Mouse (Mus musculus) kidney, embryonic 15.5 days (tissue): ENCODE measurements around the gene Slc5a4a. TPM values are rescaled to one million over a fixed set of nuclear protein-coding genes. Genes with fewer than 3 reads are reported as not detected.

Experiments
- ATAC-seq: fragments of 200-750 bp; cut with Nextera tagmentation; replicated peaks from 2 replicates; pipeline ENCODE4 v1.8.0; 2017; ENCODE audit warnings: moderate TSS enrichment; ENCODE audit not compliant: low FRiP score
- H3K27ac ChIP-seq: fragments of 300-500 bp; sonication (generic); 2 replicates; pipeline ENCODE4 v1.5.1; 2015; ENCODE audit warnings: mild to moderate bottlenecking, inconsistent platforms
- H3K27me3 ChIP-seq: fragments of 300-500 bp; sonication (generic); 2 replicates; pipeline ENCODE4 v1.6.1; 2015; ENCODE audit warnings: inconsistent platforms
- H3K36me3 ChIP-seq: fragments of 300-500 bp; sonication (generic); 2 replicates; pipeline ENCODE4 v1.6.1; 2015; ENCODE audit warnings: inconsistent platforms
- H3K4me1 ChIP-seq: fragments of 300-500 bp; sonication (generic); 2 replicates; pipeline ENCODE4 v1.6.1; 2015; ENCODE audit warnings: inconsistent platforms
- H3K4me2 ChIP-seq: fragments of 300-500 bp; sonication (generic); 2 replicates; pipeline ENCODE4 v1.6.1; 2015; ENCODE audit warnings: moderate library complexity, mild to moderate bottlenecking, inconsistent platforms
- H3K4me3 ChIP-seq: fragments of 300-500 bp; sonication (generic); replicated peaks from 2 replicates; pipeline ENCODE4 v1.5.1; 2015; ENCODE audit warnings: mild to moderate bottlenecking, inconsistent platforms
- H3K9ac ChIP-seq: fragments of 300-500 bp; sonication (generic); 2 replicates; pipeline ENCODE4 v1.6.1; 2015; ENCODE audit warnings: mild to moderate bottlenecking, inconsistent platforms
- H3K9me3 ChIP-seq: fragments of 300-500 bp; sonication (generic); replicated peaks from 2 replicates; pipeline ENCODE4 v1.6.1; 2016; ENCODE audit warnings: inconsistent platforms
- WGBS: fragments of 180-500 bp; shearing (Covaris S2); methylation state at CpG from one replicate; pipeline ENCODE4 v1.1.7; 2015; ENCODE audit warnings: mixed read lengths; 5-methylcytosine and 5-hydroxymethylcytosine counted together
- polyA plus RNA-seq: library from polyadenylated mRNA; unstranded; fragments of >200 nt; fragmentation: Nextera tagmentation; extraction: Ambion mirVana; gene quantifications from 2 replicates; pipeline ENCODE4 v1.2.1, GENCODE M21; 2015

Gene Slc5a4a
- polyA plus RNA-seq = not detected in 2 replicates

- ATAC-seq = no peak
- WGBS = 80% methylated on average over 5 of the region's 5 CpGs
- no peak within 1 kb of the TSS for H3K4me3 ChIP-seq
These were observed at the start of gene Slc5a4a for GRCm38 (mm10) chr10:76147278-76147677. Slc5a4a (plus strand) TSS chr10:76147451.

DNA sequence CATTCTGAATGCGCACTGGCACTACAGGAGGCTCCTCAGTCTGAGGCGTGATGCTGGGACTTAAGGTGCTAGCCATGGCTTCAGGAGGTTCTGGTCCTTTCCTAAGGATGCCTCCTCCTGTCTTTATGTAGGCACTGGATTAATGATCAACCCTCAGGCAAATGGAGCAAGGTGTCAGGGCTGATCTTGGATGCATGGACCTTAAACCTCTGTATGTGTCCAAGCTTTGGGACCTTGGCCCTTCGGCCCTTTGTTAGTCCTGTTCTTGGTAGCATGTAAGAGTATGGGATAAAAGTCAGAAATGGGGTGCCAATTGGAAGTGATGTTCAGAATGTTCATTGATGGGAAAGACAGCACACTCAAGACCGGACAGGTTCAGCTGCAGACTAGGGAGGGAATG lies 36.4 kb upstream of the Slc5a4a start, which contains the start of gene Slc5a4b:
Slc5a4b (minus strand) TSS at position 101 of the 400 bp plus-strand sequence.
- H3K4me2 ChIP-seq = no peak within 1 kb of the TSS
- no peaks in the 10 kb centered on the region for H3K36me3 ChIP-seq
- no peak within 1 kb of the TSS for H3K27ac ChIP-seq
- H3K9me3 ChIP-seq = no peaks in the 10 kb centered on the region
- WGBS = 93% methylated on average over 4 of the region's 4 CpGs
- H3K4me1 ChIP-seq = no peaks in the 10 kb centered on the region
- no peak within 1 kb of the TSS for H3K9ac ChIP-seq
- H3K27me3 ChIP-seq = no peaks in the 10 kb centered on the region
- H3K4me3 ChIP-seq = no peak within 1 kb of the TSS
- ATAC-seq = no peak

More at GRCm38 (mm10) chr10:76147278-76147677, at the start of gene Slc5a4a:
- Histone ChIP-seq H3K9me3 (no peaks in the 10 kb centered on the region), H3K27me3 (no peaks in the 10 kb centered on the region), H3K9ac (no peak within 1 kb of the TSS), H3K4me2 (no peak within 1 kb of the TSS), H3K4me1 (no peaks in the 10 kb centered on the region), H3K27ac (no peak within 1 kb of the TSS), H3K36me3 (no peaks in the 10 kb centered on the region)

GRCm38 (mm10) chr10:76117966-76118365 lies 29.3 kb upstream of the Slc5a4a start:
- H3K9ac ChIP-seq = no peak overlapping the region
- H3K4me3 ChIP-seq = no peak overlapping the region
- H3K36me3 ChIP-seq = no peaks in the 10 kb centered on the region
- 33% methylated on average over 5 of the region's 5 CpGs for WGBS
- no peaks in the 10 kb centered on the region for H3K27me3 ChIP-seq
- no peak overlapping the region for H3K27ac ChIP-seq
- H3K9me3 ChIP-seq = no peaks in the 10 kb centered on the region
- H3K4me1 ChIP-seq = peaks cover 9% of the 10 kb centered on the region
- peak; percentile 44; the same call in 1 of the 2 replicates for ATAC-seq
- no peak overlapping the region for H3K4me2 ChIP-seq

DNA sequence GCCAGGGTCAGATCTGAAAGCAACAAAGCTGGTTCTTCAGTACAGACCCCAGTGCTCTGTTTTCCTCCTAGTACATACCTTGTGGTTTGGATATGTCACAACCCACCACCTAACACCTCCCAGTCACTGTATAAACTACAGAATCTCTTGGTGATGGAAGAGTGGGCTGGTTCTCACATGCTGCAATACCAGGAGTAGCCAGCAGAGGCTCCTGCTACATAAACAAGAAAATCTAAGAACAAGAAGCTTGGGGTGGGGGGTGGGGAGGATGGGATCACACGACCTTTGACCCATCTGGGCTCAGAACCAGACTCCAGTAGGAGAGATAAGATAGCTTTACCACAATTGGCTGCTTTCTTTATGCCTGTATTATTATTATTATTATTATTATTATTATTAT lies 28.5 kb upstream of the Slc5a4a start:
- Histone ChIP-seq H3K36me3 (no peaks in the 10 kb centered on the region), H3K27me3 (no peaks in the 10 kb centered on the region), H3K4me3 (no peak overlapping the region), H3K4me1 (peaks cover 9% of the 10 kb centered on the region), H3K9me3 (no peaks in the 10 kb centered on the region), H3K9ac (no peak overlapping the region), H3K27ac (no peak overlapping the region), H3K4me2 (no peak overlapping the region)
- 25% methylated on average over 1 of the region's 1 CpGs for WGBS
- ATAC-seq = no peak

GRCm38 (mm10) chr10:76120124-76120711 lies 27.0 kb upstream of the Slc5a4a start:
- peaks cover 9% of the 10 kb centered on the region for H3K4me1 ChIP-seq
- no peak overlapping the region for H3K9ac ChIP-seq
- ATAC-seq = 0 out of 2 replicates have a peak, but pooled peaks have one; percentile 46
- H3K36me3 ChIP-seq = no peaks in the 10 kb centered on the region
- WGBS = 23% methylated on average over 4 of the region's 4 CpGs
- no peaks in the 10 kb centered on the region for H3K9me3 ChIP-seq
- no peak overlapping the region for H3K4me2 ChIP-seq
- peak overlapping the region; percentile 37; the same call in 1 of the 2 replicates for H3K27ac ChIP-seq
- no peaks in the 10 kb centered on the region for H3K27me3 ChIP-seq
- no peak overlapping the region for H3K4me3 ChIP-seq

DNA sequence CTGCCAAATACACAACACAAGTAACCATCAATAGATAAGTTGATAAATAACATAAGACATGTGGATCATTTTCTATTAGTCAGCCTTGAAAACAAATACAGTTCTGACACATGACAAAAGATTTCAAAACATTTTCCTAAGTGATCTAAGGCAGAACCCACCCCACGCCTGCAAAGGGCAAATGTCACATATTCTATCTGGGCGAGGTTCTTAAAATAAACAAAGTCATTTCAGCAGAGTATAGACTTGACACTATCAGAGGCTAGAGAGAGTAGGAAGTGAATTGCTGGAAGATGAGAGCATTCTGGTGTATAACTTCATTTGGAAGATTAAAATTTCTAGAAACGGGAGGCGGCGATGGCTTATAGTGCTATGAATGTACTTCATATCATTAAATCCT lies 25.8 kb upstream of the Slc5a4a start:
- Histone ChIP-seq H3K4me2 (no peak overlapping the region), H3K9ac (no peak overlapping the region), H3K9me3 (no peaks in the 10 kb centered on the region), H3K27me3 (no peaks in the 10 kb centered on the region), H3K36me3 (no peaks in the 10 kb centered on the region), H3K27ac (no peak overlapping the region), H3K4me3 (no peak overlapping the region), H3K4me1 (peaks cover 9% of the 10 kb centered on the region)
- WGBS = 63% methylated on average over 5 of the region's 5 CpGs
- no peak for ATAC-seq

DNA sequence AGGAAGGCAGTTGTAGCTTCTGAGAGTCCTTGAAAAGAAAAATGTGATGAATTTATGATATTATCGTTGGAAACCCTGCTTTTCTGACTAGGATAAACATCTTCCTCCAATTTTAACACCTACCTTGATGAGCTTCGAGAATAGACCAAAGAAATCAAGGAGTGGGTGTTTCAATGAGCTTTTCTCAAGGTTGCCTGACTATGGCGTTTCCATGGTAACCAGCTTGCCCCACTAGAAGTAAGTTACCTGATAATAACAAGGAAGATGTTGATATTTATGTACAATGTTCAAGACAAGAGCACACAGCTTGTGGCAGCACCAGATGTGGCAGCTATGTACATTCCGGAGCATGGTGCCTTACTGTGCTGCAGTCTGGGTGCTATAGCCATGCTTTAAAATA lies 14.7 kb upstream of the Slc5a4a start:
- no peak for ATAC-seq
- 77% methylated on average over 4 of the region's 4 CpGs for WGBS
- Histone ChIP-seq H3K4me2 (no peak overlapping the region), H3K9me3 (no peaks in the 10 kb centered on the region), H3K4me3 (no peak overlapping the region), H3K4me1 (no peaks in the 10 kb centered on the region), H3K27me3 (no peaks in the 10 kb centered on the region), H3K9ac (no peak overlapping the region), H3K36me3 (no peaks in the 10 kb centered on the region), H3K27ac (no peak overlapping the region)

DNA sequence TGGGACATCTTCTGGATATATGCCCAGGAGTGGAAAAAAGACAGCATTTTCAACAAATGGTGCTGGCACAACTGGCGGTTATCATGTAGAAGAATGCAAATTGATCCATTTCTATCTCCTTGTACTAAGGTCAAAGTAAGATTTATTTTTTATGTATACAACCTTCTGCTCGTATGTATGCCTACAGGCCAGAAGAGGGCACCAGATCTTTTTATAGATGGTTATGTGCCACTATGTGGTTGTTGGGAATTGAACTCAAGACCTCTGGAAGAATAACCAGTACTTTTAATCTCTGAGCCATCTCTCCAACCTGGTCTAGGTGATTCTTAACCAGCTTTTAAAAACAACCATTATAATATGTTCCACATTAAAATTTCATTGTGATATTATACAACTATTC lies 10.9 kb upstream of the Slc5a4a start:
- no peak overlapping the region for H3K9ac ChIP-seq
- no peaks in the 10 kb centered on the region for H3K27me3 ChIP-seq
- 72% methylated on average over 2 of the region's 2 CpGs for WGBS
- ATAC-seq = no peak
- no peak overlapping the region for H3K27ac ChIP-seq
- no peak overlapping the region for H3K4me3 ChIP-seq
- no peaks in the 10 kb centered on the region for H3K4me1 ChIP-seq
- no peaks in the 10 kb centered on the region for H3K36me3 ChIP-seq
- H3K4me2 ChIP-seq = no peak overlapping the region
- no peaks in the 10 kb centered on the region for H3K9me3 ChIP-seq

DNA sequence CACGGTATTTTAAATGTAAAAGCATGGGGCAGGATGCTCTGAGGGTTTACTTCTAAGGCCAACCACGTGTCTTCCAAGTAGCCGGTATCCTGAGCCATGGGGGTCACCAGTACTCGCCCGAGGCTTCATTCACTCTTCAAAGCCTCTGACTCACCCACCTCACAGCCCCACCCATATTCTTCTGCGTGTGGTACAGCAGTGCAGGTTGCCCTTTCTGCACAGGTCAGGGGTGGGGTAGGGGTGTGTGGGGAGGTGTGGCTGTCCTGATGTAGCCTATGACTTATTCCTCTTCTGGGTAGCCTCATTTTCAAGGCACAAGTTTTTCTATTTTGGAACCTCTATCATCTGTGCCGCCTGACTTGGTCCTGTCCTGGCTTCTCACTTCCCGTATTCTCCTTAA lies 405 bp upstream of the Slc5a4a start:
- Histone ChIP-seq H3K36me3 (no peaks in the 10 kb centered on the region), H3K9ac (no peak overlapping the region), H3K4me1 (no peaks in the 10 kb centered on the region), H3K4me2 (no peak overlapping the region), H3K4me3 (no peak overlapping the region), H3K9me3 (no peaks in the 10 kb centered on the region), H3K27ac (no peak overlapping the region), H3K27me3 (no peaks in the 10 kb centered on the region)
- 63% methylated on average over 8 of the region's 8 CpGs for WGBS
- ATAC-seq = no peak

- Histone ChIP-seq H3K9ac (no peak overlapping the region), H3K9me3 (no peaks in the 10 kb centered on the region), H3K27ac (no peak overlapping the region), H3K4me2 (no peak overlapping the region), H3K27me3 (no peaks in the 10 kb centered on the region), H3K4me1 (no peaks in the 10 kb centered on the region), H3K4me3 (no peak overlapping the region), H3K36me3 (no peaks in the 10 kb centered on the region)
- WGBS = 77% methylated on average over 7 of the region's 7 CpGs
- no peak for ATAC-seq
These were observed 8.7 kb downstream of the Slc5a4a start for GRCm38 (mm10) chr10:76155911-76156310.

GRCm38 (mm10) chr10:76157528-76157927 lies 10.3 kb downstream of the Slc5a4a start:
- 79% methylated on average over 5 of the region's 5 CpGs for WGBS
- Histone ChIP-seq H3K9me3 (no peaks in the 10 kb centered on the region), H3K4me3 (no peak overlapping the region), H3K4me1 (no peaks in the 10 kb centered on the region), H3K9ac (no peak overlapping the region), H3K27me3 (no peaks in the 10 kb centered on the region), H3K4me2 (no peak overlapping the region), H3K36me3 (no peaks in the 10 kb centered on the region), H3K27ac (no peak overlapping the region)
- no peak for ATAC-seq

GRCm38 (mm10) chr10:76158009-76158408 lies 10.8 kb downstream of the Slc5a4a start:
- WGBS = 60% methylated on average over 1 of the region's 1 CpGs
- Histone ChIP-seq H3K27ac (no peak overlapping the region), H3K4me2 (no peak overlapping the region), H3K4me3 (no peak overlapping the region), H3K9ac (no peak overlapping the region), H3K27me3 (no peaks in the 10 kb centered on the region), H3K4me1 (no peaks in the 10 kb centered on the region), H3K9me3 (no peaks in the 10 kb centered on the region), H3K36me3 (no peaks in the 10 kb centered on the region)
- ATAC-seq = no peak

- Histone ChIP-seq H3K4me2 (no peak overlapping the region), H3K27me3 (no peaks in the 10 kb centered on the region), H3K36me3 (no peaks in the 10 kb centered on the region), H3K4me3 (no peak overlapping the region), H3K9me3 (no peaks in the 10 kb centered on the region), H3K27ac (no peak overlapping the region), H3K4me1 (no peaks in the 10 kb centered on the region), H3K9ac (no peak overlapping the region)
- WGBS = 51% methylated on average over 2 of the region's 2 CpGs
- ATAC-seq = no peak
These were observed 27.6 kb downstream of the Slc5a4a start for GRCm38 (mm10) chr10:76174899-76175298.
